Mouse (Mus musculus): Measurements from ENCODE around the gene Rad51d. TPM values are rescaled to one million over a fixed set of nuclear protein-coding genes. Genes with fewer than 3 reads are reported as not detected.

Rad51d gene
- total and polyA plus RNA-seq, 3 experiments = 15.0 to 35.5 (median 33.3) TPM

DNA sequence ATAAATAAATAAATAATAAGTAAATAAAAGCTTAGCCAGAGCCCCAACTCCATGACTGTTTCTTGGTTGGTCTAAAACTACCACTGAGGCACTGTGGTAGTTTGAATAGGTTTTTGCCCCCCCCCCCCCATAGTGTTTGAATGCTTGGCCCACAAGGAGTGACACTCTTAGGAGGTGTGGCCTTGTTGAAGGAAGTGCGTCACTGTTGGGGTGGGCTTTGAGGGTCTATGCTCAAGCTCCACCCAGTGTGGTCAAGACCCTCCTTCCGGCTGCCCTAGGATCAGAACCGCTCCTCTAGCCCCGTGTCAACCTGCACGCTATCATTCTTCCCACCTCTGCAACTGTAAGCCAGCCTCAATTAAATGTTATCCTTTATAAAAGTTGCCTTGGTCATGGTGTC is 14.8 kb downstream of the Rad51d start:
- TF ChIP-seq JUND (conservative IDR thresholded peaks at IDR 0.05; ENCODE audit: low read depth, low read length) (no peak), MAZ (IDR thresholded peaks at IDR 0.05; ENCODE audit: low read depth, low read length) (no peak), GABPA (IDR thresholded peaks at IDR 0.05; ENCODE audit: insufficient replicate concordance, low read depth, low read length) (no peak), ZKSCAN1 (IDR thresholded peaks at IDR 0.05; ENCODE audit: borderline replicate concordance, low read depth, low read length) (no peak), PAX5 (IDR thresholded peaks at IDR 0.05; ENCODE audit: low read length) (no peak), ZC3H11A (IDR thresholded peaks at IDR 0.05; ENCODE audit: low read depth, low read length) (no peak), ETS1 (conservative IDR thresholded peaks at IDR 0.05; ENCODE audit: low read depth, low read length) (no peak), RCOR1 (conservative IDR thresholded peaks at IDR 0.05; ENCODE audit: low read depth, low read length) (no peak), MXI1 (IDR thresholded peaks at IDR 0.05; ENCODE audit: low read depth, low read length) (no peak), ZMIZ1 (IDR thresholded peaks at IDR 0.05; ENCODE audit: low read depth, low read length) (no peak), RAD21 (IDR thresholded peaks at IDR 0.05; ENCODE audit: low read depth, low read length) (no peak), SMC3 (IDR thresholded peaks at IDR 0.05; ENCODE audit: low read depth, low read length) (no peak)
- Histone ChIP-seq H3K4me3 (replicated peaks in 1 of 3; ENCODE audit: low read depth in 2 of 3, low read length in 2 of 3, poor library complexity in 1 of 3) (no peak overlapping the region), H3K36me3 (replicated peaks in 1 of 2; ENCODE audit: control insufficient read depth in 1 of 2, insufficient read depth in 1 of 2, low read length in 1 of 2) (peaks cover 20 to 41% of the 10 kb centered on the region in 2 experiments), H3K4me1 (ENCODE audit: control insufficient read depth in 1 of 2, insufficient read depth in 2 of 2) (no peaks in the 10 kb centered on the region), H3K27ac (ENCODE audit: insufficient read depth, low read depth) (no peak overlapping the region), H3K4me2 (ENCODE audit: insufficient read depth, low read depth, poor library complexity, severe bottlenecking) (no peak overlapping the region), H3K9ac (ENCODE audit: insufficient read depth, low read depth) (no peak overlapping the region), H3K9me3 (replicated peaks; ENCODE audit: low read length) (peaks cover 9% of the 10 kb centered on the region), H3K79me2 (replicated peaks; ENCODE audit: control insufficient read depth, extremely low read depth, insufficient read depth, poor library complexity, severe bottlenecking) (no peaks in the 10 kb centered on the region), H3K27me3 (replicated peaks) (no peaks in the 10 kb centered on the region)
- dilution Hi-C loops (cut with MboI; ENCODE audit: extremely low pct_ligation_motif_present, extremely low pct_unique_long_range_greater_than_20kb, low sequenced_read_pairs) = no loop called here
- DNase-seq (ENCODE audit: extremely low read depth) = no peak
- in situ Hi-C loops (cut with MboI; ENCODE audit: low pct_ligation_motif_present, low pct_unique_long_range_greater_than_20kb, low sequenced_read_pairs) = no loop called here

DNA sequence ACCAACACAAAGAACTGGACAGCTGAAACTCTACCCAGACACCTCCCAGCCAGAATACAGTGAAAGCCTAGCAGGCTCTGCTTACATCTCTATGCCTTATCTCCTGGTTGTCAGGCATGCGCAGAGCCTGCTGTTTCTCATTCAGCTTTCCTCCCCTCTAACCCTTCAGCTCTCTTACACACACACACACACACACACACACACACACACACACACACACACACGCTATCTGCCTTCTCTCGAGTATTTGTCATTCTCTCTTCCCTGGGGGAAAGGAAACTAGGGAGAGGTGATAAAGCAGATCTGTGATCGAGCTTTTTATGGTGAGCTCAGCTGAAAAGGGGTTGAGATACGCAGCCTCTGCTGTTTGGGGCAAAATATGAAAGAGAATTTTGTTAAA is 15.5 kb downstream of the Rad51d start:
- dilution Hi-C loops (cut with MboI; ENCODE audit: extremely low pct_ligation_motif_present, extremely low pct_unique_long_range_greater_than_20kb, low sequenced_read_pairs) (no loop called here), in situ Hi-C loops (cut with MboI; ENCODE audit: low pct_ligation_motif_present, low pct_unique_long_range_greater_than_20kb, low sequenced_read_pairs) (no loop called here)
- TF ChIP-seq SIN3A (IDR thresholded peaks at IDR 0.05; ENCODE audit: low read length) (no peak), E2F4 (IDR thresholded peaks at IDR 0.05; ENCODE audit: insufficient replicate concordance, low read depth, low read length) (no peak), ETS1 (conservative IDR thresholded peaks at IDR 0.05; ENCODE audit: low read depth, low read length) (no peak), ZMIZ1 (IDR thresholded peaks at IDR 0.05; ENCODE audit: low read depth, low read length) (no peak), USF1 (IDR thresholded peaks at IDR 0.05; ENCODE audit: low read depth, low read length) (no peak)
- Histone ChIP-seq H3K27me3 (replicated peaks) (no peaks in the 10 kb centered on the region), H3K9ac (ENCODE audit: insufficient read depth, low read depth) (no peak overlapping the region), H3K4me2 (ENCODE audit: insufficient read depth, low read depth, poor library complexity, severe bottlenecking) (no peak overlapping the region), H3K9me3 (replicated peaks; ENCODE audit: low read length) (peaks cover 15% of the 10 kb centered on the region), H3K27ac (ENCODE audit: insufficient read depth, low read depth) (no peak overlapping the region), H3K4me3 (replicated peaks in 1 of 3; ENCODE audit: low read depth in 2 of 3, low read length in 2 of 3, poor library complexity in 1 of 3) (no peak overlapping the region), H3K36me3 (replicated peaks in 1 of 2; ENCODE audit: control insufficient read depth in 1 of 2, insufficient read depth in 1 of 2, low read length in 1 of 2) (peaks cover 17 to 38% of the 10 kb centered on the region in 2 experiments), H3K4me1 (ENCODE audit: control insufficient read depth in 1 of 2, insufficient read depth in 2 of 2) (no peaks in the 10 kb centered on the region), H3K79me2 (replicated peaks; ENCODE audit: control insufficient read depth, extremely low read depth, insufficient read depth, poor library complexity, severe bottlenecking) (peaks cover 2% of the 10 kb centered on the region)
- no peak for DNase-seq (ENCODE audit: extremely low read depth)

Data from CH12.LX (cell line).